Comparison of ENCODE assay signal across 24 mouse cellular contexts in the genomic region with DNA sequence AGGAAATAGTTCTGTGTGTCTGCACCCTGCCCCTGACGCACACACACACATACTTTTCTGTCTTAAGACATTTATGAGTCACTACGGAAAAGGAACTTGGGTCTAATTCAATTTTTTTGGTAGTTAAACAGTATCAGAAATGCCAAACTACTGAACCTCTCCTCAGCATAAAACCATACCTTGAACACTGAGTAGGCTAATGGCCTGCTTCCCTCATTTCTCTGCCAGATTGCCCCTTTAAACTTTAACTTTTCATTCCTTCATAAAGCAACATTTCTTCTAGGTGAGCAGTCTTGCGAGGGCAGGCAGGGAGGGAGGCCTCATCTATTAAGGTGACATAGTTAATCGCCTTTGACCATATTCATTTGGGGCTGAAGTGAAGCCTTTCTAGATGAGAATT.
DNase-seq lines count a peak whose midpoint lies in the region; ATAC-seq and TF ChIP-seq lines count a peak whose summit lies in the region.
"Had no signal": no experiment of that assay in that cellular context is flagged by ENCODE, and none has a peak within 500 bp of the region (broad histone marks: within the 10 kb centered on the region; RNA-seq: fewer than 3 reads in every experiment).

No protein-coding gene starts in this region.

- TF ChIP-seq CTCF in kidney, postnatal 0 days (IDR thresholded peaks at IDR 0.05; ENCODE audit: low read depth), result no peak

- WGBS in kidney, embryonic 14.5 days, result 67% methylated on average over 4 of the region's 4 CpGs
- WGBS in kidney, postnatal 0 days, result 54% methylated on average over 4 of the region's 4 CpGs

- no peak overlapping the region for H3K4me2 ChIP-seq in kidney, embryonic 14.5 days (replicated peaks; ENCODE audit: low read depth, low read length)
- no peak overlapping the region for H3K4me2 ChIP-seq in kidney, postnatal 0 days (ENCODE audit: low read length)
- H3K4me2 ChIP-seq: embryonic facial prominence, embryonic 12.5 days; embryonic facial prominence, embryonic 15.5 days; heart, embryonic 13.5 days; hindbrain, embryonic 14.5 days had no signal

- no peaks in the 10 kb centered on the region for H3K27me3 ChIP-seq in kidney, embryonic 14.5 days (ENCODE audit: control insufficient read depth, insufficient read depth, low read length)
- H3K27me3 ChIP-seq in kidney, postnatal 0 days (ENCODE audit: insufficient read depth, low read length), result no peaks in the 10 kb centered on the region
- H3K27me3 ChIP-seq: embryonic facial prominence, embryonic 12.5 days; embryonic facial prominence, embryonic 15.5 days; heart, embryonic 13.5 days had no signal

- H3K4me3 ChIP-seq in kidney, embryonic 14.5 days (ENCODE audit: low read length), result no peak overlapping the region
- H3K4me3 ChIP-seq in kidney, postnatal 0 days (replicated peaks; ENCODE audit: low read depth, low read length), result no peak overlapping the region
- H3K4me3 ChIP-seq: embryonic facial prominence, embryonic 12.5 days; embryonic facial prominence, embryonic 15.5 days; heart, adult 2 months; heart, embryonic 10.5 days; heart, embryonic 13.5 days had no signal

- peak; percentile 5 for DNase-seq in kidney, adult 11 months
- DNase-seq in kidney, postnatal 25 days, result no peak
- peak; percentile 28 for DNase-seq in kidney, postnatal 0 days (ENCODE audit: low spot score)
- no peak for DNase-seq in ovary, postnatal 14 days (ENCODE audit: low spot score)
- no peak for DNase-seq in right cerebral cortex, postnatal 36 days (ENCODE audit: low spot score in 2 of 2)
- DNase-seq in frontal cortex, postnatal 10 days (ENCODE audit: low spot score in 2 of 2), result no peak
- DNase-seq: adrenal gland, postnatal 10 days; adrenal gland, postnatal 36 days; cerebellum, adult 18-20 months; cerebellum, adult 9-10 months; cerebellum, postnatal 14 days; forebrain, postnatal 0 days; gastrocnemius, postnatal 10 days; gastrocnemius, postnatal 36 days; heart, adult 2 months; heart, postnatal 14 days; heart, postnatal 4 days had no signal

- H3K9ac ChIP-seq in kidney, embryonic 14.5 days (ENCODE audit: low read depth, low read length), result no peak overlapping the region
- no peak overlapping the region for H3K9ac ChIP-seq in kidney, postnatal 0 days (ENCODE audit: low read depth, low read length)
- H3K9ac ChIP-seq: embryonic facial prominence, embryonic 12.5 days; embryonic facial prominence, embryonic 15.5 days; forebrain, postnatal 0 days; heart, embryonic 13.5 days; hindbrain, embryonic 14.5 days had no signal

- no peaks in the 10 kb centered on the region for H3K9me3 ChIP-seq in kidney, embryonic 14.5 days (ENCODE audit: control insufficient read depth, low read length)
- H3K9me3 ChIP-seq in kidney, postnatal 0 days (replicated peaks; ENCODE audit: low read length), result no peaks in the 10 kb centered on the region
- H3K9me3 ChIP-seq: embryonic facial prominence, embryonic 12.5 days; embryonic facial prominence, embryonic 15.5 days; heart, embryonic 10.5 days; heart, embryonic 13.5 days had no signal

- H3K27ac ChIP-seq in kidney, embryonic 14.5 days (ENCODE audit: low read depth, low read length), result no peak overlapping the region
- no peak overlapping the region for H3K27ac ChIP-seq in kidney, postnatal 0 days
- H3K27ac ChIP-seq: embryonic facial prominence, embryonic 12.5 days; embryonic facial prominence, embryonic 15.5 days; heart, adult 2 months; heart, embryonic 10.5 days; heart, embryonic 13.5 days; hindbrain, embryonic 14.5 days had no signal

- H3K4me1 ChIP-seq in kidney, embryonic 14.5 days (ENCODE audit: control insufficient read depth, insufficient read depth, low read length), result no peaks in the 10 kb centered on the region
- no peaks in the 10 kb centered on the region for H3K4me1 ChIP-seq in kidney, postnatal 0 days (replicated peaks; ENCODE audit: insufficient read depth, low read length)
- H3K4me1 ChIP-seq: embryonic facial prominence, embryonic 12.5 days; embryonic facial prominence, embryonic 15.5 days; heart, embryonic 10.5 days; heart, embryonic 13.5 days had no signal

- peak; percentile 72; the same call in 1 of the 2 replicates for ATAC-seq in kidney, embryonic 14.5 days (ENCODE audit: low FRiP score, low TSS enrichment)
- ATAC-seq in kidney, postnatal 0 days (replicated peaks; ENCODE audit: low FRiP score, low read depth), result peak; percentile 77
- ATAC-seq: forebrain, embryonic 14.5 days; forebrain, postnatal 0 days had no signal

- no peaks in the 10 kb centered on the region for H3K36me3 ChIP-seq in kidney, embryonic 14.5 days (ENCODE audit: control insufficient read depth, insufficient read depth, low read length)
- no peaks in the 10 kb centered on the region for H3K36me3 ChIP-seq in kidney, postnatal 0 days (ENCODE audit: insufficient read depth, low read length)
- H3K36me3 ChIP-seq: embryonic facial prominence, embryonic 12.5 days; embryonic facial prominence, embryonic 15.5 days; heart, embryonic 10.5 days; heart, embryonic 13.5 days had no signal

Comparison
In these comparisons a context has a peak if more than half of its experiments do, and no peak if none do; other contexts are left out.
1. DNase-seq: peak in kidney, adult 11 months (single experiment) and kidney, postnatal 0 days (single experiment); none in kidney, postnatal 25 days (0 of 2), ovary, postnatal 14 days (single experiment), right cerebral cortex, postnatal 36 days (0 of 2) and frontal cortex, postnatal 10 days (0 of 2).